Mouse (Mus musculus): ENCODE data around the gene Spg11.

DNA sequence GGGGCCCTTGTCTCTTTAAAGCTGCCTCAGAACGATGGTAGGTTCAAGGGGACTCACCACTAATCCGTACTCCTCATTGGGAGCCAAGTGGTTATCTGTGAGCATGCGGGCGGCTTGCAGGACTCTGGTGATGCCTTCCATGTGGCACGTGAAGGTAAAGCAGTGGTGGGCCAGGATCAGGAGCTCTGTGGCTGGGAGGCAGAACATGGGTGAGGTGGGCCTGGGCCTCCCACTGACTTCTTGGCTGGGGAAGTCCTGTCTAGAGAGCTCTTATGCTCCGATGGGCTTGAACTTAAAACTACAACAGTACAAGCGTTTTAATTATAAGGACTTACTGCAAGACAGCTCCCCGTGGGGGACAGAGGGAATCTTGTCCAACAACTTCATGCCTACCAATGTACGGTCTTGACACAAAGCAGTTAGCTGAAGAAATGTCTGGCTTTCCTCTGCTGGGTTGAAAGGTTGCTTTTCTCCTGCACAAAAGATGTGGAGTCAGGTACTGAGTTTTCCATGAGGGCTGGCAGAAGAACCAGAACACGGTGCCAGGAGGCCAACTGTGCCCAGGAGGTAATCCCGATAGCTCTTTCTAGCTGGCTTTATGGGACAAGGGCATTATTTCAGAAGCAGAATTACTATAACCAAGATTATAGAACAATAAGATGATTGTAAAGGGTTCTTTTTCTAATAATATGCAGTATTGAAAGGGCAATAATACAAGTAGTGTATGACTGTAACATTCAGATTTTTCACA is 58.6 kb downstream of the Spg11 start:
- TF ChIP-seq POLR2A (IDR thresholded peaks at IDR 0.05; ENCODE audit: low read depth, low read length) (no peak), CTCF (conservative IDR thresholded peaks at IDR 0.05; ENCODE audit: insufficient read depth, insufficient read length, low read depth, low read length) (no peak)
